Mouse (Mus musculus): ENCODE results near the gene Ciz1. TPM values are rescaled to one million over a fixed set of nuclear protein-coding genes. Genes with fewer than 3 reads are reported as not detected.

Gene Ciz1
- polyA plus RNA-seq, 1 experiment from 2014 or later = 56.6 TPM

GRCm38 (mm10) chr2:32312318-32312964 is 39.7 kb upstream of the Ciz1 start:
- Histone ChIP-seq H3K4me2 (peak overlapping the region; percentile 100), H3K4me3 (replicated peaks) (peak overlapping the region; percentile 77), H3K9me3 (replicated peaks) (no peaks in the 10 kb centered on the region), H3K27ac (0 out of 2 replicates have a peak overlapping the region, but pooled peaks have one; percentile 29), H3K9ac (peak overlapping the region; percentile 78), H3K36me3 (peaks cover 17% of the 10 kb centered on the region), H3K4me1 (peaks cover 54% of the 10 kb centered on the region), H3K27me3 (no peaks in the 10 kb centered on the region)
- peak; percentile 82 for ATAC-seq (replicated peaks; ENCODE audit: low FRiP score)
- under 1% methylated on average over 43 of the region's 56 CpGs for WGBS

GRCm38 (mm10) chr2:32314831-32315230 is 37.3 kb upstream of the Ciz1 start:
- H3K4me1 ChIP-seq = peaks cover 78% of the 10 kb centered on the region
- no peaks in the 10 kb centered on the region for H3K27me3 ChIP-seq
- H3K4me3 ChIP-seq (replicated peaks) = no peak overlapping the region
- no peak for ATAC-seq (replicated peaks; ENCODE audit: low FRiP score)
- H3K4me2 ChIP-seq = no peak overlapping the region
- H3K9me3 ChIP-seq (replicated peaks) = no peaks in the 10 kb centered on the region
- H3K9ac ChIP-seq = no peak overlapping the region
- no peaks in the 10 kb centered on the region for H3K36me3 ChIP-seq
- WGBS = 94% methylated on average over 14 of the region's 14 CpGs
- 0 out of 2 replicates have a peak overlapping the region, but pooled peaks have one; percentile 5 for H3K27ac ChIP-seq

GRCm38 (mm10) chr2:32315751-32316150 is 36.4 kb upstream of the Ciz1 start:
- 10% methylated on average over 8 of the region's 8 CpGs for WGBS
- Histone ChIP-seq H3K4me2 (peak overlapping the region; percentile 28; the same call in 1 of the 2 replicates), H3K4me1 (peaks cover 80% of the 10 kb centered on the region), H3K27me3 (no peaks in the 10 kb centered on the region), H3K36me3 (no peaks in the 10 kb centered on the region), H3K27ac (peak overlapping the region; percentile 93), H3K9me3 (replicated peaks) (no peaks in the 10 kb centered on the region), H3K9ac (no peak overlapping the region), H3K4me3 (replicated peaks) (no peak overlapping the region)
- ATAC-seq (replicated peaks; ENCODE audit: low FRiP score) = no peak

GRCm38 (mm10) chr2:32316887-32317656 is 35.1 kb upstream of the Ciz1 start:
- ATAC-seq (replicated peaks; ENCODE audit: low FRiP score) = no peak
- Histone ChIP-seq H3K4me1 (peaks cover 67% of the 10 kb centered on the region), H3K9ac (no peak overlapping the region), H3K9me3 (replicated peaks) (no peaks in the 10 kb centered on the region), H3K27ac (peak overlapping the region; percentile 93), H3K4me3 (replicated peaks) (no peak overlapping the region), H3K27me3 (no peaks in the 10 kb centered on the region), H3K36me3 (no peaks in the 10 kb centered on the region), H3K4me2 (peak overlapping the region; percentile 58)
- 48% methylated on average over 20 of the region's 20 CpGs for WGBS

GRCm38 (mm10) chr2:32317791-32318417 is 34.2 kb upstream of the Ciz1 start:
- Histone ChIP-seq H3K27ac (peak overlapping the region; percentile 93), H3K36me3 (no peaks in the 10 kb centered on the region), H3K4me2 (peak overlapping the region; percentile 58), H3K4me1 (peaks cover 60% of the 10 kb centered on the region), H3K9me3 (replicated peaks) (no peaks in the 10 kb centered on the region), H3K9ac (peak overlapping the region; percentile 36), H3K27me3 (no peaks in the 10 kb centered on the region), H3K4me3 (replicated peaks) (peak overlapping the region; percentile 42)
- WGBS = 3% methylated on average over 18 of the region's 19 CpGs
- ATAC-seq (replicated peaks; ENCODE audit: low FRiP score) = peak; percentile 89

GRCm38 (mm10) chr2:32318709-32319585 is 33.2 kb upstream of the Ciz1 start:
- no peak for ATAC-seq (replicated peaks; ENCODE audit: low FRiP score)
- Histone ChIP-seq H3K4me1 (peaks cover 60% of the 10 kb centered on the region), H3K9ac (peak overlapping the region; percentile 36), H3K36me3 (no peaks in the 10 kb centered on the region), H3K9me3 (replicated peaks) (no peaks in the 10 kb centered on the region), H3K27me3 (no peaks in the 10 kb centered on the region), H3K4me2 (peak overlapping the region; percentile 58), H3K4me3 (replicated peaks) (peak overlapping the region; percentile 42), H3K27ac (peak overlapping the region; percentile 93)
- WGBS = 58% methylated on average over 14 of the region's 14 CpGs

GRCm38 (mm10) chr2:32319586-32320580 is 32.2 kb upstream of the Ciz1 start:
- H3K27me3 ChIP-seq = no peaks in the 10 kb centered on the region
- H3K9me3 ChIP-seq (replicated peaks) = no peaks in the 10 kb centered on the region
- H3K4me2 ChIP-seq = peak overlapping the region; percentile 58
- H3K4me1 ChIP-seq = peaks cover 57% of the 10 kb centered on the region
- no peak for ATAC-seq (replicated peaks; ENCODE audit: low FRiP score)
- H3K27ac ChIP-seq = peak overlapping the region; percentile 93
- WGBS = 21% methylated on average over 9 of the region's 9 CpGs
- H3K4me3 ChIP-seq (replicated peaks) = no peak overlapping the region
- H3K36me3 ChIP-seq = no peaks in the 10 kb centered on the region
- no peak overlapping the region for H3K9ac ChIP-seq

GRCm38 (mm10) chr2:32320721-32321120 is 31.4 kb upstream of the Ciz1 start:
- no peak overlapping the region for H3K4me3 ChIP-seq (replicated peaks)
- H3K27me3 ChIP-seq = no peaks in the 10 kb centered on the region
- peak overlapping the region; percentile 93 for H3K27ac ChIP-seq
- H3K9ac ChIP-seq = no peak overlapping the region
- no peaks in the 10 kb centered on the region for H3K9me3 ChIP-seq (replicated peaks)
- no peaks in the 10 kb centered on the region for H3K36me3 ChIP-seq
- H3K4me1 ChIP-seq = peaks cover 56% of the 10 kb centered on the region
- no peak for ATAC-seq (replicated peaks; ENCODE audit: low FRiP score)
- 69% methylated on average over 11 of the region's 11 CpGs for WGBS
- no peak overlapping the region for H3K4me2 ChIP-seq

GRCm38 (mm10) chr2:32321591-32322298 is 30.4 kb upstream of the Ciz1 start:
- no peak overlapping the region for H3K4me2 ChIP-seq
- H3K27ac ChIP-seq = no peak overlapping the region
- H3K36me3 ChIP-seq = no peaks in the 10 kb centered on the region
- no peaks in the 10 kb centered on the region for H3K27me3 ChIP-seq
- H3K9me3 ChIP-seq (replicated peaks) = no peaks in the 10 kb centered on the region
- no peak overlapping the region for H3K9ac ChIP-seq
- no peak overlapping the region for H3K4me3 ChIP-seq (replicated peaks)
- peaks cover 49% of the 10 kb centered on the region for H3K4me1 ChIP-seq
- WGBS = 71% methylated on average over 9 of the region's 9 CpGs
- ATAC-seq (replicated peaks; ENCODE audit: low FRiP score) = no peak

Data from kidney, embryonic 15.5 days (tissue).